Mouse (Mus musculus): ENCODE measurements around the gene Ppp4c.

GRCm38 (mm10) chr7:126766201-126766600 is 26.1 kb downstream of the Ppp4c start, which contains the start of gene Gdpd3:
- TF ChIP-seq POLR2A (IDR thresholded peaks at IDR 0.05; ENCODE audit: low read depth, low read length) (no peak), CTCF (conservative IDR thresholded peaks at IDR 0.05; ENCODE audit: insufficient read depth, insufficient read length, low read depth, low read length) (no peak)
